Mouse (Mus musculus) regulatory T cell (primary cell): ENCODE data around the gene Spin4.

Experiments used
- in situ Hi-C: fragments of 300-600 bp; cut with MboI, MseI; formaldehyde crosslinking; loops from one replicate; pipeline ENCODE4 v1.15.1; 2025; ENCODE audit warnings: high pct_unique_total_duplicates

The Spin4 gene

GRCm38 (mm10) chrX:95026361-95026892 is at the start of gene Spin4:
Spin4 (minus strand) TSS chrX:95026682.
- in situ Hi-C loops: no loop called here

- in situ Hi-C loops: no loop called here
Measured at GRCm38 (mm10) chrX:95027907-95028306, 1.4 kb upstream of the Spin4 start.

- in situ Hi-C loops: no loop called here
Measured at GRCm38 (mm10) chrX:95025779-95026360, 612 bp downstream of the Spin4 start.

GRCm38 (mm10) chrX:95012033-95012432 is 14.4 kb downstream of the Spin4 start:
- in situ Hi-C loops: loop anchor here (10.0 kb wide), 2 partner anchors 107 to 147 kb away; no protein-coding TSS in a partner anchor

GRCm38 (mm10) chrX:94998845-94999244 is 27.6 kb downstream of the Spin4 start:
- in situ Hi-C loops: loop anchor here (5.0 kb wide), 1 partner anchor 112 kb away; no protein-coding TSS in a partner anchor

- in situ Hi-C loops: no loop called here
Measured at GRCm38 (mm10) chrX:94994113-94994512, 32.4 kb downstream of the Spin4 start.

GRCm38 (mm10) chrX:94990903-94991302 is 35.6 kb downstream of the Spin4 start:
- in situ Hi-C loops: no loop called here

GRCm38 (mm10) chrX:94990080-94990825 is 36.2 kb downstream of the Spin4 start:
- in situ Hi-C loops: no loop called here
